Mouse (Mus musculus) kidney, postnatal 14 days (tissue): ENCODE measurements at regions not wholly inside any gene's neighbourhood (a gene's known extent, or its start where the extent isn't known, plus 50 kb on each side); places are given as distances from the start of the nearest gene placed in this dataset.

Experiments used
- DNase-seq: peaks from one replicate; pipeline ENCODE4 v3.0.0; 2022; ENCODE audit warnings: mixed read lengths

- DNase-seq: no peak
Observed at GRCm38 (mm10) chr3:143576338-143577007, 628.5 kb downstream of the Lmo4 start.

- DNase-seq: no peak
Observed at GRCm38 (mm10) chr3:143575737-143576136, 629.3 kb downstream of the Lmo4 start.

- DNase-seq: no peak
Observed at GRCm38 (mm10) chr3:143574035-143574864, 630.8 kb downstream of the Lmo4 start.

GRCm38 (mm10) chr3:143569930-143570329 lies 635.1 kb downstream of the Lmo4 start:
- no peak for DNase-seq

GRCm38 (mm10) chr3:143565067-143565466 lies 640.0 kb downstream of the Lmo4 start:
- DNase-seq: no peak

- DNase-seq: no peak
Observed at GRCm38 (mm10) chr3:143542811-143543210, 661.0 kb upstream of the Pkn2 start.

GRCm38 (mm10) chr3:143527982-143528381 lies 646.2 kb upstream of the Pkn2 start:
- no peak for DNase-seq

- DNase-seq: no peak
Observed at GRCm38 (mm10) chr3:143527274-143527673, 645.5 kb upstream of the Pkn2 start.

GRCm38 (mm10) chr3:143512517-143513249 lies 630.9 kb upstream of the Pkn2 start:
- no peak for DNase-seq

- DNase-seq: no peak
Observed at GRCm38 (mm10) chr3:143509531-143509930, 627.7 kb upstream of the Pkn2 start.

- peak; percentile 34 for DNase-seq
Observed at GRCm38 (mm10) chr3:143508280-143508679, 626.5 kb upstream of the Pkn2 start.

GRCm38 (mm10) chr3:143501017-143501416 lies 619.2 kb upstream of the Pkn2 start:
- no peak for DNase-seq

GRCm38 (mm10) chr3:143495389-143495788 lies 613.6 kb upstream of the Pkn2 start:
- no peak for DNase-seq

- DNase-seq: no peak
Observed at GRCm38 (mm10) chr3:143477916-143478610, 596.3 kb upstream of the Pkn2 start.

GRCm38 (mm10) chr3:143475461-143475860 lies 593.7 kb upstream of the Pkn2 start:
- DNase-seq: no peak

GRCm38 (mm10) chr3:143447005-143447709 lies 565.4 kb upstream of the Pkn2 start:
- DNase-seq: no peak

- DNase-seq: no peak
Observed at GRCm38 (mm10) chr3:143417401-143417800, 535.6 kb upstream of the Pkn2 start.

GRCm38 (mm10) chr3:143411655-143412054 lies 529.9 kb upstream of the Pkn2 start:
- peak; percentile 0 for DNase-seq

- DNase-seq: no peak
Observed at GRCm38 (mm10) chr3:143398966-143399365, 517.2 kb upstream of the Pkn2 start.

GRCm38 (mm10) chr3:143384357-143384756 lies 502.6 kb upstream of the Pkn2 start:
- DNase-seq: no peak

- DNase-seq: peak; percentile 79
Observed at GRCm38 (mm10) chr3:143379193-143379592, 497.4 kb upstream of the Pkn2 start.

- DNase-seq: no peak
Observed at GRCm38 (mm10) chr3:143377446-143377845, 495.6 kb upstream of the Pkn2 start.
